Mouse (Mus musculus): ENCODE data around the gene Cdcp1.

Cdcp1 gene

DNA sequence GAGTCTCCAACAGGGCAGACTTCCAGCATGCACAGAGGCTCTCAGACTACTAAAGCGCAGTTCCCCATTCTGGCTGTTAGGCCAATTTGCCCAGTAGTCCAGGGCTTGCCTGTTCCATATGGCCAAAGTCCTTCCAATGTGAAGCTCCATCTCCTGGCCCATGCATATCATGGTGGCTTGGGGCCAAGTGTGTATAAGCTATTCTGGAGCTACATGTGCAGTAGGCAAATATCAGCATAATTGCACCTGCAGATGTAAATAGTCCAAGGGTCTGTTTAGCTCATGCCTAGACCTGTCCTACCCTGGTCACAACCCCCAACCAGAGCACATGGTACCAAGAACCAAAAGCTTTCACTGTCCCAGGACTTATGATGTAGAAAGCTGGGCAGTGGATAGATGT lies 7.9 kb downstream of the Cdcp1 start:
- no peak for DNase-seq

- DNase-seq = peak; percentile 82 to 91
Observed at GRCm38 (mm10) chr9:123206948-123207347, 8.9 kb downstream of the Cdcp1 start.

DNA sequence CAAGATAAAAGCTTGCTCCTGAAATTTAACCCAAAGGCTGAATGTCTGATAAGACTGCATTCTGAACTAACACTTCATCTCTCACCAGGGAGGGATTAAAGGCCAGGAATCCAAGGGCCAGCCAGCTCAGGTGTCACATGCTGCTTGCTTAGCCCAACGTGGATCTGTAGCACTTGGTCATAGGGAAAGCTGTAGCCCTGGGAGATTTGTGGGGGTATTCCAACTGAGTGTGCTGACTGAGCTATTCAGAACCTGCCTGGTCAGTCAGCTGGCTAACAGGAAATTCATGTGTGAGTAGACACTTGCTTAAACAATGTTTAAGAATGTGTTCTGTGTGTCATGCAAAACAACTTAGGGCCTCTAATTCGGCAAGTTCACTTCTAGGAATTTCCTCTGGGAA lies 9.3 kb downstream of the Cdcp1 start:
- peak; percentile 40 to 72 for DNase-seq

DNA sequence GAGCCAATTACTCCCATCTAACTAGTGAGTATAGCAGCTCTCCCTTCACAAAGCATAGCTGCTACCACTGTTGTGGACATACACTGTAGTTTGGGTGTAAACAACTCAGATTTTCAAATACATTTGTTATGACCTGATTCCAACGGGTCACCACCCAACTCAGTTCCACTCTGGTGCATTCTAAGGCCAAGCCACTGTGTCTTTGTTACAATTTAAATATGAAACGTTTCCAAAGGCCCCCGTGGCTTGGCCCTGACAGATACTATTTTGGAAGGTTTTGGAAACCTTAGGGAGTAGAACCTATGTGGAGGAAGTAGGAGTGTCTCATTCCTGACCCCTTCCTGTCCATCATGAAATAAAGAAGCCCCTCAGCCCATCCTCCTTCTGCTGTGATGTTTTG lies 15.7 kb downstream of the Cdcp1 start:
- DNase-seq = peak; percentile 46 to 55

GRCm38 (mm10) chr9:123188271-123188670 lies 27.6 kb downstream of the Cdcp1 start:
- DNase-seq = no peak

GRCm38 (mm10) chr9:123187589-123187988 lies 28.2 kb downstream of the Cdcp1 start:
- DNase-seq = no peak

DNA sequence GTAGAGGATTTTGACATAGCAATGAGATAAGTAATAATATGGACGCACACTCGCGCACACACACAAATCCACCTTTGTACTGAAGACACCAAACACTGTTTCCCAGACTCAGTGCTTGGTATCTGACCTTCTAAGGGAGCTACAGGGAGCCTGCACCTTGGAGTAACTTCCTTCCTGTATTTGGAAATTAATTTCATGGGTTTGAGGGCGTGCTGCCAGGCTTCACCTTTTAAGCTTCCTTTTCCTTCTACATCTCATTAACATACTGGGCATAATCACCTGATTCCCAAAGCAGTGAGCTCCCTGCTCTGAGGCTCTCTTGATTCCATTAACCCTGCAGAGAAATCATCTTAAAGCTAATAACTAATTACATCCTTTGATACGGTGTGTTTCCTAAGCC lies 29.7 kb downstream of the Cdcp1 start:
- no peak for DNase-seq

- DNase-seq = no peak
Observed at GRCm38 (mm10) chr9:123185546-123185945, 30.3 kb downstream of the Cdcp1 start.

DNA sequence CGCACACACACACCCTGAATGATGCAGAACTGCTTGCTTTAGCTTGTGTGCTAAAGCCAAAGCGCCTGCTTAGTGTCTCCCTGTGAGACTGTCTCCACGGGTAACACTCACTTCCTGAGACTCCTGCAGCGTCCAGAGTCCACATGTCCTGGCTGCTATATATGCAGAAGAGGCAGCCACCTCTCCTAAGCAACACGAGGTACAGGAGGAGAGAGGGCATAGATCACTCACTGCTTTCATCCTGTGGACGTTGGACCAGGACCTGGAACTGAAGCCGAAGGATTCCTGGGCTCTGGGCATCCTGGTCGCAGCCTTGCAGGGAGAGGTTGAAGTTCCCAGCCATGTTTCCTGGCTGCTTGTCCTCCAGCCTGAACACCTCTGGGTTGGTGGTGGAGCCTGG lies 32.6 kb downstream of the Cdcp1 start:
- peak; percentile 66 to 89 for DNase-seq

DNA sequence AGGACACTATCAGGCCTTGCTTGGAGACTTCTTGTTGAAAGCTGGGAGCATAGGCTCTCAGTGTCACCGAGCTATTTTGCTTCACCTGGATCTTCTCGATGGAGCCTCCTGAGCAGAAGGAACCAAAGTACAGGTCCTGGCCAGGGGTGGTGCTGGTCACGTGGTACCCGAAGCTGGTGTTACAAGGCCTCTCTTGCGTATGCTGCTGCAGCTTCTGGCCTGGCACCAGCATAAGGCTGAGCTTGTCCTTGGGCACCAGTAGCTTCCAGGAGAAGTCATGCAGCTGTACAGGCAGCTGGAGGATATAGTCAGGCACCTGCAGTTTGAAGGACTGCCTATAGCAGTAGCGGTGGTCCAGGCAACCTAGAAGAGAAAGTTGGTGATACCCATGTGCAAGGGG lies 35.8 kb downstream of the Cdcp1 start:
- DNase-seq = peak in 1 of 2 experiments; percentile 61

GRCm38 (mm10) chr9:123177380-123178048 lies 38.3 kb downstream of the Cdcp1 start:
- DNase-seq = no peak

DNA sequence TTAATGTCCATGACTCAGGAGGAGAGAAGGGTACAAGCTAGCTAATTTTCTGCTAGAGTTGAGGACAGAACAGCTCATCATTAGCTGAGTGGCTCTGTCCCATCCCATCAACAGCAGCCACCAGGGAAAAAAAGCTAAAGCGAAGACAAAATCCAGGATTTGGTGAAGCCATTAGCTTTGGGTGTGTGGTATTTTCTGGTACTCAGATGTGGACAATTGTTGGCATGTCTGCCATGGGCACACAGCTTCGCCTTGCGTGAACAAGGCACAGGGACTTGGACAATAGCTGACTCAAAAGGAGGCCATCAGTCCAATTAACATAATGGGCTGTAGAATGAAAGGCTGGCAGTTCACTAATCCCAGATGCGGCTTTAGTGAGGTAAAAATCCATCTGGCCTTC lies 41.5 kb downstream of the Cdcp1 start:
- DNase-seq = no peak

DNA sequence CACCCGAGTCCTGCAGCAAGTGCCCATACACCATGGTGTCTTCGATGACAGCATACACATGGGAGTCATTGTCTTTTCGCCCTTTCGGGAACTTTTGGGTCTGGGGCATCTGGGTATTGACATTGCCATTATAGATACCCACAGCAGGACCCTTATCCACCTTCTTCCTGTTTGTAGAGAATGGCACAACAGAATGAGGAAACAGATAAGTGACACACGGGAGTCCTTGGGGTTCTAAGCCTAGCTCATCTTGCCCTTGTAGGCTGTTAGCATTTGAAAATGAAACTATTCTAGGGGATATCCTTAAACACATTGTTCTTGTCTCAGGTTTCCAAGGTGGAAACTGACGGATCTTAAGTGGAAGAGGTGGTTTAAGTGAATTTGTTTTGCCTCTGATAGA lies 42.1 kb downstream of the Cdcp1 start:
- DNase-seq = no peak

- peak in 1 of 2 experiments; percentile 25 for DNase-seq
Observed at GRCm38 (mm10) chr9:123165781-123166443, 49.9 kb downstream of the Cdcp1 start.

GRCm38 (mm10) chr9:123162985-123163694 lies 52.7 kb downstream of the Cdcp1 start:
- DNase-seq = no peak

DNA sequence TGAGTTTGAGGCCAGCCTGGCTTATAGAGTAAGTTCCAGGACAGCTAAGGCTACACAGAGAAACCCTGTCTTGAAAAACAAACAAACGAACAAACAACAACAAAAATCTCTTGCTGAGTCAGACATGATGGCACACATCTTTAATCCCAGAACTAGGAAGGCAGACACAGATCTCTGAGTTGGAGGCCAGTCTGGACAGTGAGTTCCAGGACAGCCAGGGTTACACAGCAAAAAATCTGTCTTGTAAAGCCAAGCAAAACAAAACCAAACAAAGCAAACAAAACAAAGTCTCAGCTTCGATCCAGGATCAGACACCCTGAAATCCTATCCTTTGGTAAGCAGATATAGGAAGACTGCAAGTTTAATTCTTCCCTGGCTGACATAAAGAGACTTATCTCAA lies 54.0 kb downstream of the Cdcp1 start:
- no peak for DNase-seq

- peak; percentile 74 to 89 for DNase-seq
Observed at GRCm38 (mm10) chr9:123159330-123159729, 56.5 kb downstream of the Cdcp1 start.

DNA sequence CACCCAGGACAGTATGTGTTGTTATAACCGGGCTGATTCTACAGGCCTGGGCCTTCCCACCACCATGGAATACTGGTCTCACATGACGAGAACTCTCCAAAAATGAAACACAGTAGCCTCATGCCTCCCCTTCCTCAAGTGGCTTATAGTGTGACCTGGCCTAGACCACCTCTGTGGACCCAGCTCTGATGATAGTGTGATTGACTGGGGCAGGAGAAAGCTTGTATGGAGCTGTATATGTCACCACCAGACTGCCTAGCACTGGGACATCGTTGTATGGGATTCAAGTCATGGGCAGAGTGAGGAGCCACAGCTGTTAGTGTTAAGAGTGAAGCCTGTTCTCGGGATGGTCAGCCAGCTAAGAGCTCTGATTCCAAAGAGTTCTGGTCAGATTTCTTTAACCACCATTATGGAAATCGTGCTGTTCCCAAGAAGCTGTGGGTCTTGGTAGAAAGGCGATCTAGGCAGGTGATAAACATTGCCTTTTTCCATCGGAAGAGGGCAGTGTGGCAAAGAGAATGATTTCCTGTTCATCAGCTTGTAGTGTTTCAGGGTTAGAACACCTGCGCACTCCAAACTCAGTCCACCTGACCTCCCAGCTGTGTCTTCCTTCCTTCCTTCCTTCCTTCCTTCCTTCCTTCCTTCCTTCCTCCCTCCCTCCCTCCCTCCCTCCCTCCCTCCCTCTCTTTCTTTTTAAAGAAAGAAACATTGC lies 57.6 kb downstream of the Cdcp1 start:
- DNase-seq = peak in 1 of 2 experiments; percentile 59

DNA sequence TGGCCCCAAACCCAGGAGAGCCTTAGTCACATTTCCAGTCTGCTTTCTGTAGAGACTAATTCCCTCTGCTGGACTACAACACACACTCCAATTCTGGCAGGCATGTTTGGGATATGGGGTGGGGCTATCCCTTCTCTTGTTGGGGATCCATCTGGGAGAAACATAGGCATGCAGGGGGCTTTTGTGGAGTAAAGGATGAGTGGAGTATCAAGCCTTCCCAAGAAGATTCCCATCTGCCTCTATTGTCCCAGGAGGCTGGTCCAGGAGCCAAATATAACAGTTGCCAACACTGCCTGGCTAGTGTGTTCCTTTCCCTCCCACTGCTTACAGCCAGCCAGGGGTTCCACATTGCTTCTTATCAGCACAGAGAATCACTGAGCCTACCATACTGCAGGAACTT lies 58.1 kb downstream of the Cdcp1 start:
- no peak for DNase-seq

- DNase-seq = peak; percentile 59 to 78
Observed at GRCm38 (mm10) chr9:123156910-123157361, 58.9 kb downstream of the Cdcp1 start.

- DNase-seq = no peak
Observed at GRCm38 (mm10) chr9:123153121-123153520, 62.7 kb downstream of the Cdcp1 start.

GRCm38 (mm10) chr9:123152026-123152425 lies 63.8 kb downstream of the Cdcp1 start:
- no peak for DNase-seq

DNA sequence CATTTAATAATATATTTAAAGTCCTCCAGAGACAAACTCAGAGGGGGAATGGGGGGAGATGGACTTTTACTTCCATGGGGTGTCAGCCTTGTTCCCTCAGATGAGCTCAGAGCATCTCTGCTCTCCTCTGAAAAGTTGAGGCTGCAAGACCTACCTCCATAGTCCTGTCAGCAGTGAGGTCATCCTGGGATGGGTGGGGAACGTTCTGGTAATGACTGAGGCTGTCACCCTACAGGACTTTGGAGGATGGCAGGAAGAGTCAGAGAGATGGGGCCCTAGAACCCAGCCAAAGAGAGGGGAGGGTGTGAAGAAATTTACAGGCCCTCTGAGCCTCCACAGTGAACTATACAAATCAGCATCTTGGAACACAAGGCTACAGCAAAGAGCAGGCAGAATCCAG lies 64.3 kb downstream of the Cdcp1 start:
- no peak for DNase-seq

Data from kidney, postnatal 25 days (tissue).